Mouse (Mus musculus) neural tube, embryonic 10.5 days (tissue): ENCODE data around the gene Tmem235.
A peak's percentile ranks its signal among the peaks of the same experiment; 100 is the strongest.
"Not testable (repeated sequence)": the region's sequence is repeated elsewhere in the genome, so short reads cannot be mapped to it uniquely, and the experiment has no call there.

Experiments used
- DNase-seq: peaks from one replicate; pipeline ENCODE4 v3.0.0-alpha.2; 2017; ENCODE audit warnings: low spot score; ENCODE audit errors: extremely low spot score

Tmem235 gene

GRCm38 (mm10) chr11:117860601-117861000 lies at the start of gene Tmem235:
TSS of gene Tmem235 (plus strand) at chr11:117860752.
- DNase-seq, result no peak

GRCm38 (mm10) chr11:117813867-117814266 lies 46.7 kb upstream of the Tmem235 start:
- DNase-seq, result no peak

- DNase-seq, result no peak
These were observed 45.7 kb upstream of the Tmem235 start for GRCm38 (mm10) chr11:117814704-117815366.

- not testable (repeated sequence) for DNase-seq
These were observed 44.7 kb upstream of the Tmem235 start for GRCm38 (mm10) chr11:117815850-117816249.

GRCm38 (mm10) chr11:117816389-117816996 lies 44.1 kb upstream of the Tmem235 start:
- no peak for DNase-seq

- no peak for DNase-seq
These were observed 41.5 kb upstream of the Tmem235 start for GRCm38 (mm10) chr11:117819095-117819494.

GRCm38 (mm10) chr11:117820173-117820572 lies 40.4 kb upstream of the Tmem235 start:
- no peak for DNase-seq

- DNase-seq, result no peak
These were observed 38.7 kb upstream of the Tmem235 start for GRCm38 (mm10) chr11:117821868-117822267.

- no peak for DNase-seq
These were observed 37.8 kb upstream of the Tmem235 start for GRCm38 (mm10) chr11:117822728-117823241.

- DNase-seq, result no peak
These were observed 37.1 kb upstream of the Tmem235 start for GRCm38 (mm10) chr11:117823411-117823810.

GRCm38 (mm10) chr11:117824060-117824969 lies 36.2 kb upstream of the Tmem235 start:
- DNase-seq, result peak; percentile 82

- DNase-seq, result peak; percentile 81
These were observed 35.0 kb upstream of the Tmem235 start, which contains the start of the genes Afmid and Tk1 for GRCm38 (mm10) chr11:117825333-117826101. TSS of gene Afmid (plus strand) at chr11:117825924. TSS of gene Tk1 (minus strand) at chr11:117826092.

- DNase-seq, result no peak
These were observed 34.4 kb upstream of the Tmem235 start for GRCm38 (mm10) chr11:117826164-117826563.

GRCm38 (mm10) chr11:117826916-117827315 lies 33.6 kb upstream of the Tmem235 start:
- no peak for DNase-seq

GRCm38 (mm10) chr11:117827386-117827785 lies 33.2 kb upstream of the Tmem235 start:
- no peak for DNase-seq

- DNase-seq, result no peak
These were observed 32.2 kb upstream of the Tmem235 start for GRCm38 (mm10) chr11:117828149-117828887.

- DNase-seq, result no peak
These were observed 31.5 kb upstream of the Tmem235 start for GRCm38 (mm10) chr11:117828888-117829604.

GRCm38 (mm10) chr11:117829671-117830215 lies 30.8 kb upstream of the Tmem235 start:
- no peak for DNase-seq

- DNase-seq, result no peak
These were observed 30.2 kb upstream of the Tmem235 start for GRCm38 (mm10) chr11:117830401-117830800.
